Mouse (Mus musculus): ENCODE data around the gene Coasy. TPM values are rescaled to one million over a fixed set of nuclear protein-coding genes. Genes with fewer than 3 reads are reported as not detected.

The Coasy gene
- polyA plus RNA-seq, 1 experiment from 2014 or later, result 45.3 TPM

- H3K27ac ChIP-seq, result no peak overlapping the region
- H3K4me1 ChIP-seq, result peaks cover 33% of the 10 kb centered on the region
- H3K27me3 ChIP-seq (ENCODE audit: low read depth, poor library complexity, severe bottlenecking), result peaks cover 22% of the 10 kb centered on the region
- no peak for DNase-seq (ENCODE audit: low spot score)
- no peaks in the 10 kb centered on the region for H3K9me3 ChIP-seq (replicated peaks)
- no peak overlapping the region for H3K4me3 ChIP-seq
- 96% methylated on average over 9 of the region's 9 CpGs for WGBS
- H3K36me3 ChIP-seq, result peaks cover 34% of the 10 kb centered on the region
Observed at GRCm38 (mm10) chr11:101065002-101065401, 17.4 kb upstream of the Coasy start.

GRCm38 (mm10) chr11:101066549-101067412 is 15.6 kb upstream of the Coasy start:
- H3K27ac ChIP-seq, result peak overlapping the region; percentile 64; the same call in 1 of the 2 replicates
- H3K36me3 ChIP-seq, result peaks cover 18% of the 10 kb centered on the region
- peak overlapping the region; percentile 43 for H3K4me3 ChIP-seq
- peaks cover 40% of the 10 kb centered on the region for H3K27me3 ChIP-seq (ENCODE audit: low read depth, poor library complexity, severe bottlenecking)
- no peaks in the 10 kb centered on the region for H3K9me3 ChIP-seq (replicated peaks)
- peak; percentile 93 for DNase-seq (ENCODE audit: low spot score)
- peaks cover 42% of the 10 kb centered on the region for H3K4me1 ChIP-seq
- 27% methylated on average over 18 of the region's 18 CpGs for WGBS

GRCm38 (mm10) chr11:101069391-101070188 is 12.8 kb upstream of the Coasy start, which contains the start of gene Naglu:
Gene Naglu, plus strand, starts transcription at chr11:101070012.
- Histone ChIP-seq H3K9me3 (replicated peaks) (no peaks in the 10 kb centered on the region), H3K27ac (peak within 1 kb of the TSS; percentile 84), H3K4me1 (peaks cover 16% of the 10 kb centered on the region), H3K36me3 (no peaks in the 10 kb centered on the region), H3K27me3 (ENCODE audit: low read depth, poor library complexity, severe bottlenecking) (peaks cover 53% of the 10 kb centered on the region), H3K4me3 (peak within 1 kb of the TSS; percentile 70)
- peak; percentile 97 for DNase-seq (ENCODE audit: low spot score)
- 5% methylated on average over 35 of the region's 35 CpGs for WGBS

- Histone ChIP-seq H3K27me3 (ENCODE audit: low read depth, poor library complexity, severe bottlenecking) (peaks cover 53% of the 10 kb centered on the region), H3K4me1 (peaks cover 16% of the 10 kb centered on the region), H3K36me3 (no peaks in the 10 kb centered on the region), H3K9me3 (replicated peaks) (no peaks in the 10 kb centered on the region), H3K4me3 (peak overlapping the region; percentile 70), H3K27ac (peak overlapping the region; percentile 84)
- no peak for DNase-seq (ENCODE audit: low spot score)
- under 1% methylated on average over 36 of the region's 36 CpGs for WGBS
Observed at GRCm38 (mm10) chr11:101070189-101070527, 12.2 kb upstream of the Coasy start.

GRCm38 (mm10) chr11:101070987-101071386 is 11.4 kb upstream of the Coasy start:
- Histone ChIP-seq H3K9me3 (replicated peaks) (no peaks in the 10 kb centered on the region), H3K27ac (no peak overlapping the region), H3K4me3 (peak overlapping the region; percentile 70), H3K36me3 (no peaks in the 10 kb centered on the region), H3K4me1 (peaks cover 16% of the 10 kb centered on the region), H3K27me3 (ENCODE audit: low read depth, poor library complexity, severe bottlenecking) (peaks cover 56% of the 10 kb centered on the region)
- WGBS, result 77% methylated on average over 6 of the region's 6 CpGs
- no peak for DNase-seq (ENCODE audit: low spot score)

- H3K4me1 ChIP-seq, result peaks cover 11% of the 10 kb centered on the region
- H3K36me3 ChIP-seq, result no peaks in the 10 kb centered on the region
- H3K27ac ChIP-seq, result no peak overlapping the region
- WGBS, result 72% methylated on average over 14 of the region's 14 CpGs
- DNase-seq (ENCODE audit: low spot score), result no peak
- H3K9me3 ChIP-seq (replicated peaks), result no peaks in the 10 kb centered on the region
- H3K4me3 ChIP-seq, result 0 out of 2 replicates have a peak overlapping the region, but pooled peaks have one; percentile 2
- peaks cover 62% of the 10 kb centered on the region for H3K27me3 ChIP-seq (ENCODE audit: low read depth, poor library complexity, severe bottlenecking)
Observed at GRCm38 (mm10) chr11:101071810-101072428, 10.4 kb upstream of the Coasy start.

- H3K4me1 ChIP-seq, result peaks cover 13% of the 10 kb centered on the region
- no peak for DNase-seq (ENCODE audit: low spot score)
- no peaks in the 10 kb centered on the region for H3K9me3 ChIP-seq (replicated peaks)
- 67% methylated on average over 9 of the region's 9 CpGs for WGBS
- H3K36me3 ChIP-seq, result no peaks in the 10 kb centered on the region
- H3K27ac ChIP-seq, result no peak within 1 kb of the TSS
- H3K4me3 ChIP-seq, result no peak within 1 kb of the TSS
- peaks cover 67% of the 10 kb centered on the region for H3K27me3 ChIP-seq (ENCODE audit: low read depth, poor library complexity, severe bottlenecking)
Observed at GRCm38 (mm10) chr11:101078121-101078520, 4.2 kb upstream of the Coasy start, which contains the start of gene Hsd17b1. Gene Hsd17b1, plus strand, starts transcription at chr11:101078411.

- H3K27me3 ChIP-seq (ENCODE audit: low read depth, poor library complexity, severe bottlenecking), result peaks cover 62% of the 10 kb centered on the region
- WGBS, result 1% methylated on average over 27 of the region's 27 CpGs
- DNase-seq (ENCODE audit: low spot score), result no peak
- 0 out of 2 replicates have a peak overlapping the region, but pooled peaks have one; percentile 19 for H3K27ac ChIP-seq
- peaks cover 6% of the 10 kb centered on the region for H3K36me3 ChIP-seq
- peak overlapping the region; percentile 28 for H3K4me3 ChIP-seq
- peaks cover 22% of the 10 kb centered on the region for H3K4me1 ChIP-seq
- H3K9me3 ChIP-seq (replicated peaks), result no peaks in the 10 kb centered on the region
Observed at GRCm38 (mm10) chr11:101079746-101080145, 2.6 kb upstream of the Coasy start.

- Histone ChIP-seq H3K4me1 (peaks cover 22% of the 10 kb centered on the region), H3K9me3 (replicated peaks) (no peaks in the 10 kb centered on the region), H3K36me3 (peaks cover 13% of the 10 kb centered on the region), H3K4me3 (no peak overlapping the region), H3K27ac (no peak overlapping the region), H3K27me3 (ENCODE audit: low read depth, poor library complexity, severe bottlenecking) (peaks cover 62% of the 10 kb centered on the region)
- WGBS, result 70% methylated on average over 5 of the region's 5 CpGs
- DNase-seq (ENCODE audit: low spot score), result no peak
Observed at GRCm38 (mm10) chr11:101080421-101080820, 1.9 kb upstream of the Coasy start.

GRCm38 (mm10) chr11:101081659-101082058 is 706 bp upstream of the Coasy start:
- DNase-seq (ENCODE audit: low spot score), result no peak
- Histone ChIP-seq H3K9me3 (replicated peaks) (no peaks in the 10 kb centered on the region), H3K4me1 (peaks cover 32% of the 10 kb centered on the region), H3K27ac (peak overlapping the region; percentile 53; the same call in 1 of the 2 replicates), H3K27me3 (ENCODE audit: low read depth, poor library complexity, severe bottlenecking) (peaks cover 53% of the 10 kb centered on the region), H3K4me3 (peak overlapping the region; percentile 66), H3K36me3 (peaks cover 22% of the 10 kb centered on the region)
- WGBS, result 8% methylated on average over 10 of the region's 10 CpGs

GRCm38 (mm10) chr11:101083083-101083697 is 825 bp downstream of the Coasy start:
- Histone ChIP-seq H3K4me1 (peaks cover 43% of the 10 kb centered on the region), H3K27ac (peak overlapping the region; percentile 87)
- 42% methylated on average over 19 of the region's 19 CpGs for WGBS

GRCm38 (mm10) chr11:101084246-101084645 is 1.9 kb downstream of the Coasy start:
- WGBS, result 83% methylated on average over 14 of the region's 14 CpGs
- H3K4me1 ChIP-seq, result peaks cover 49% of the 10 kb centered on the region
- no peaks in the 10 kb centered on the region for H3K9me3 ChIP-seq (replicated peaks)
- H3K36me3 ChIP-seq, result peaks cover 31% of the 10 kb centered on the region
- DNase-seq (ENCODE audit: low spot score), result no peak
- H3K27me3 ChIP-seq (ENCODE audit: low read depth, poor library complexity, severe bottlenecking), result peaks cover 27% of the 10 kb centered on the region
- H3K27ac ChIP-seq, result no peak overlapping the region
- no peak overlapping the region for H3K4me3 ChIP-seq

More at GRCm38 (mm10) chr11:101083083-101083697, 825 bp downstream of the Coasy start:
- Histone ChIP-seq H3K9me3 (replicated peaks) (no peaks in the 10 kb centered on the region), H3K4me3 (peak overlapping the region; percentile 66), H3K27me3 (ENCODE audit: low read depth, poor library complexity, severe bottlenecking) (peaks cover 38% of the 10 kb centered on the region), H3K36me3 (peaks cover 22% of the 10 kb centered on the region)
- DNase-seq (ENCODE audit: low spot score), result no peak

All from limb, embryonic 10.5 days (tissue).